In the genomic region with DNA sequence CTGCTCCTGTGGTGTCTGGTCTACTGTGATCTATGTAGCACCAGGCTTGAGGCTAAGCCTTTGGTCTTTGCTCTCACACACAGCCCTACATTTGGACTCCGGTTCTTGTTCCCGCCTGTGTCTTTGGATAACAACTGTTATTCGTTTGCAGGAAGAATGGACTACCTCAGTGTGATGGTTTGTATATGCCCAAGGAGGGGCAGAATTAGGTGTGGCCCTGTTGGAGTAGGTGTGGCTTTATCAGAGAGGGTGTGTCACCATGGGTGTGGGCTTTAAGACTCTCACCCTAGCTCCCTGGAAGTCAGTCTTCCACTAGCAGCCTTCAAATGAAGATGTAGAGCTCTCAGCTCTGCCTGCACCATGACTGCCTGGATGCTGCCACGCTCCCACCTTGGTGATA, we compare ENCODE assay signal across 30 mouse cellular contexts. TPM values are rescaled to one million over a fixed set of nuclear protein-coding genes. Genes with fewer than 3 reads are reported as not detected.
A peak's percentile ranks its signal among the peaks of the same experiment; 100 is the strongest.
DNase-seq lines count a peak whose midpoint lies in the region; ATAC-seq lines count a peak whose summit lies in the region.
"Had no signal": no experiment of that assay in that cellular context is flagged by ENCODE, and none has a peak within 500 bp of the region (broad histone marks: within the 10 kb centered on the region; RNA-seq: fewer than 3 reads in every experiment).

No protein-coding gene starts in this region.

- H3K4me2 ChIP-seq in liver, embryonic 12.5 days = no peak overlapping the region
- H3K4me2 ChIP-seq in liver, embryonic 13.5 days = no peak overlapping the region
- no peak overlapping the region for H3K4me2 ChIP-seq in neural tube, embryonic 15.5 days
- H3K4me2 ChIP-seq: embryonic facial prominence, embryonic 12.5 days; embryonic facial prominence, embryonic 15.5 days; forebrain, embryonic 13.5 days; heart, embryonic 11.5 days; hindbrain, embryonic 13.5 days had no signal

- 79% methylated on average over 4 of the region's 4 CpGs for WGBS in liver, embryonic 12.5 days (ENCODE audit: insufficient replicate concordance)
- 82% methylated on average over 4 of the region's 4 CpGs for WGBS in liver, embryonic 13.5 days (ENCODE audit: insufficient replicate concordance)
- WGBS in neural tube, embryonic 15.5 days = 94% methylated on average over 4 of the region's 4 CpGs

- H3K9ac ChIP-seq in liver, embryonic 12.5 days = no peak overlapping the region
- no peak overlapping the region for H3K9ac ChIP-seq in liver, embryonic 13.5 days
- H3K9ac ChIP-seq in neural tube, embryonic 15.5 days (replicated peaks) = no peak overlapping the region
- H3K9ac ChIP-seq: embryonic facial prominence, embryonic 12.5 days; embryonic facial prominence, embryonic 15.5 days; forebrain, embryonic 13.5 days; hindbrain, embryonic 13.5 days had no signal

- intact Hi-C loops in heart, postnatal 14 days (cut with DNase I) = no loop called here

- H3K27me3 ChIP-seq in liver, embryonic 12.5 days (replicated peaks) = no peaks in the 10 kb centered on the region
- no peaks in the 10 kb centered on the region for H3K27me3 ChIP-seq in liver, embryonic 13.5 days
- H3K27me3 ChIP-seq in neural tube, embryonic 15.5 days (replicated peaks) = no peaks in the 10 kb centered on the region
- H3K27me3 ChIP-seq: embryonic facial prominence, embryonic 12.5 days; embryonic facial prominence, embryonic 15.5 days; forebrain, embryonic 13.5 days; hindbrain, embryonic 13.5 days had no signal

- no peak overlapping the region for H3K27ac ChIP-seq in liver, embryonic 12.5 days
- H3K27ac ChIP-seq in liver, embryonic 13.5 days = no peak overlapping the region
- H3K27ac ChIP-seq in neural tube, embryonic 15.5 days (replicated peaks) = no peak overlapping the region
- H3K27ac ChIP-seq: embryonic facial prominence, embryonic 12.5 days; embryonic facial prominence, embryonic 15.5 days; forebrain, embryonic 13.5 days; hindbrain, embryonic 10.5 days; hindbrain, embryonic 13.5 days had no signal

- peaks cover 37% of the 10 kb centered on the region for H3K36me3 ChIP-seq in liver, embryonic 12.5 days
- H3K36me3 ChIP-seq in liver, embryonic 13.5 days = peaks cover 27% of the 10 kb centered on the region
- peaks cover 34% of the 10 kb centered on the region for H3K36me3 ChIP-seq in neural tube, embryonic 15.5 days

- peaks cover 11% of the 10 kb centered on the region for H3K4me1 ChIP-seq in liver, embryonic 12.5 days
- peaks cover 10% of the 10 kb centered on the region for H3K4me1 ChIP-seq in liver, embryonic 13.5 days (replicated peaks)
- H3K4me1 ChIP-seq in neural tube, embryonic 15.5 days = no peaks in the 10 kb centered on the region
- H3K4me1 ChIP-seq: embryonic facial prominence, embryonic 12.5 days; embryonic facial prominence, embryonic 15.5 days; forebrain, embryonic 13.5 days; hindbrain, embryonic 10.5 days; hindbrain, embryonic 13.5 days had no signal

- peak; percentile 66 for ATAC-seq in liver, embryonic 12.5 days
- peak; percentile 78 for ATAC-seq in liver, embryonic 13.5 days (ENCODE audit: low read depth)
- no peak for ATAC-seq in neural tube, embryonic 15.5 days (ENCODE audit: low FRiP score)
- ATAC-seq: forebrain, embryonic 13.5 days; forebrain, embryonic 16.5 days; hindbrain, embryonic 16.5 days; Patski had no signal

- H3K4me3 ChIP-seq in liver, embryonic 12.5 days = no peak overlapping the region
- H3K4me3 ChIP-seq in liver, embryonic 13.5 days (replicated peaks) = no peak overlapping the region
- no peak overlapping the region for H3K4me3 ChIP-seq in neural tube, embryonic 15.5 days (replicated peaks)
- H3K4me3 ChIP-seq: embryonic facial prominence, embryonic 12.5 days; embryonic facial prominence, embryonic 15.5 days; forebrain, embryonic 13.5 days; hindbrain, embryonic 10.5 days; hindbrain, embryonic 13.5 days had no signal

- DNase-seq in heart, adult 11 months = peak; percentile 67
- no peak for DNase-seq in heart, postnatal 14 days
- DNase-seq in liver = no peak
- DNase-seq in liver, embryonic 13.5 days = no peak
- DNase-seq: adrenal gland, postnatal 10 days; adrenal gland, postnatal 36 days; cerebellum, adult 18-20 months; cerebellum, adult 9-10 months; gastrocnemius, postnatal 10 days; gastrocnemius, postnatal 36 days; heart, postnatal 36 days had no signal

- no peaks in the 10 kb centered on the region for H3K9me3 ChIP-seq in liver, embryonic 12.5 days (replicated peaks)
- no peaks in the 10 kb centered on the region for H3K9me3 ChIP-seq in liver, embryonic 13.5 days (replicated peaks)
- H3K9me3 ChIP-seq in neural tube, embryonic 15.5 days (replicated peaks) = no peaks in the 10 kb centered on the region
- H3K9me3 ChIP-seq: embryonic facial prominence, embryonic 12.5 days; embryonic facial prominence, embryonic 15.5 days; forebrain, embryonic 13.5 days; G1E; hindbrain, embryonic 10.5 days; hindbrain, embryonic 13.5 days had no signal

RNA-seq across cellular contexts. Expression of gene Ddx18, which starts 19.1 kb away (rescaled TPM):
- total RNA-seq in heart, postnatal 14 days (2021) = 10 to 100 TPM; 13.9 to 14.8 TPM
- polyA plus RNA-seq in liver, embryonic 12.5 days (2016; fragmentation: Nextera tagmentation; extraction: Ambion mirVana) = 62.0 and 62.1 TPM in 2 replicates
- polyA plus RNA-seq in liver, embryonic 13.5 days (2015; fragmentation: Nextera tagmentation; extraction: Ambion mirVana) = 57.1 and 62.5 TPM in 2 replicates
- polyA plus RNA-seq in neural tube, embryonic 15.5 days (2015; fragmentation: Nextera tagmentation; extraction: Ambion mirVana) = 33.1 and 37.4 TPM in 2 replicates

RNA-seq across cellular contexts. Expression of gene Htr5b, which starts 20.4 kb away (rescaled TPM):
- not detected for total RNA-seq in heart, postnatal 14 days (2021)
- polyA plus RNA-seq in liver, embryonic 12.5 days (2016; fragmentation: Nextera tagmentation; extraction: Ambion mirVana) = 0.08 TPM in 1 of 2 replicates, not detected in the other
- not detected in 2 replicates for polyA plus RNA-seq in liver, embryonic 13.5 days (2015; fragmentation: Nextera tagmentation; extraction: Ambion mirVana)
- polyA plus RNA-seq in neural tube, embryonic 15.5 days (2015; fragmentation: Nextera tagmentation; extraction: Ambion mirVana) = 1.1 and 1.4 TPM in 2 replicates
- total RNA-seq: adrenal gland, adult 18-20 months; adrenal gland, postnatal 10 days; adrenal gland, postnatal 36 days; common myeloid progenitor, adult 5-6 weeks; gastrocnemius, adult 18-20 months; gastrocnemius, postnatal 10 days; gastrocnemius, postnatal 36 days; granulocyte monocyte progenitor cell, adult 5-6 weeks; heart, adult 8-10 months; heart, postnatal 36 days had no signal
- polyA plus RNA-seq: forebrain, embryonic 13.5 days; G1E; heart, embryonic 14.5 days; heart, postnatal 0 days; Patski had no signal
